Mouse (Mus musculus) midbrain, embryonic 14.5 days (tissue): Measurements from ENCODE around the gene Mpped2. TPM values are rescaled to one million over a fixed set of nuclear protein-coding genes. Genes with fewer than 3 reads are reported as not detected.

Experiments used
- ATAC-seq: fragments of 200-750 bp; cut with Nextera tagmentation; 2 replicates; pipeline ENCODE4 v1.8.0; 2017; ENCODE audit warnings: moderate number of reproducible peaks, moderate library complexity; ENCODE audit not compliant: low FRiP score, low TSS enrichment
- DNase-seq: peaks from one replicate; pipeline ENCODE4 v3.0.0-alpha.2; 2015
- H3K27ac ChIP-seq: fragments of 300-500 bp; sonication (generic); replicated peaks from 2 replicates; pipeline ENCODE4 v1.5.1; 2014; ENCODE audit warnings: mild to moderate bottlenecking, low read depth, low read length, moderate library complexity
- H3K27me3 ChIP-seq: fragments of 300-500 bp; sonication (generic); 2 replicates; pipeline ENCODE4 v1.6.1; 2014; ENCODE audit warnings: low read length, control low read depth, mixed read lengths; ENCODE audit not compliant: control insufficient read depth, insufficient read depth
- H3K36me3 ChIP-seq: fragments of 300-500 bp; sonication (generic); 2 replicates; pipeline ENCODE4 v1.6.1; 2014; ENCODE audit warnings: low read length, control low read depth; ENCODE audit not compliant: control insufficient read depth, insufficient read depth
- H3K4me1 ChIP-seq: fragments of 300-500 bp; sonication (generic); 2 replicates; pipeline ENCODE4 v1.6.1; 2014; ENCODE audit warnings: mild to moderate bottlenecking, antibody characterized with exemption, low read length, control low read depth; ENCODE audit not compliant: control insufficient read depth, insufficient read depth
- H3K4me2 ChIP-seq: fragments of 300-500 bp; sonication (generic); 2 replicates; pipeline ENCODE4 v1.6.1; 2014; ENCODE audit warnings: mild to moderate bottlenecking, low read length, moderate library complexity
- H3K4me3 ChIP-seq: fragments of 300-500 bp; sonication (generic); replicated peaks from 2 replicates; pipeline ENCODE4 v1.5.1; 2014; ENCODE audit warnings: low read depth, low read length
- H3K9ac ChIP-seq: fragments of 300-500 bp; sonication (generic); replicated peaks from 2 replicates; pipeline ENCODE4 v1.6.1; 2014; ENCODE audit warnings: mild to moderate bottlenecking, low read length, moderate library complexity
- H3K9me3 ChIP-seq: fragments of 300-500 bp; sonication (generic); 2 replicates; pipeline ENCODE4 v1.6.1; 2016; ENCODE audit warnings: low read length, control low read depth, mixed read lengths; ENCODE audit not compliant: control insufficient read depth
- WGBS: fragments of 180-500 bp; shearing (Covaris S2); extraction: QIAGEN DNeasy Blood & Tissue Kit; methylation state at CpG from one replicate; pipeline ENCODE4 v1.1.7; 2014; 5-methylcytosine and 5-hydroxymethylcytosine counted together
- polyA plus RNA-seq: library from polyadenylated mRNA; unstranded; fragments of >200 nt; fragmentation: Nextera tagmentation; extraction: Ambion mirVana; gene quantifications from 2 replicates; pipeline ENCODE4 v1.2.1, GENCODE M21; 2014

The Mpped2 gene
- polyA plus RNA-seq, 1 experiment from 2014 or later, result 163 TPM

GRCm38 (mm10) chr2:106731478-106731877 is 38.4 kb downstream of the Mpped2 start:
- 89% methylated on average over 4 of the region's 4 CpGs for WGBS

GRCm38 (mm10) chr2:106732171-106732570 is 39.1 kb downstream of the Mpped2 start:
- WGBS, result 72% methylated on average over 3 of the region's 3 CpGs
- ATAC-seq, result no peak

More at GRCm38 (mm10) chr2:106731478-106731877, 38.4 kb downstream of the Mpped2 start:
- DNase-seq (no peak), ATAC-seq (no peak)
- Histone ChIP-seq H3K27ac (no peak overlapping the region), H3K4me3 (no peak overlapping the region), H3K9ac (no peak overlapping the region), H3K4me1 (peaks cover 40% of the 10 kb centered on the region), H3K9me3 (no peaks in the 10 kb centered on the region), H3K4me2 (no peak overlapping the region), H3K36me3 (no peaks in the 10 kb centered on the region), H3K27me3 (no peaks in the 10 kb centered on the region)

GRCm38 (mm10) chr2:106733396-106733795 is 40.3 kb downstream of the Mpped2 start:
- no peaks in the 10 kb centered on the region for H3K9me3 ChIP-seq
- no peaks in the 10 kb centered on the region for H3K27me3 ChIP-seq
- DNase-seq, result no peak
- H3K36me3 ChIP-seq, result no peaks in the 10 kb centered on the region
- no peak overlapping the region for H3K9ac ChIP-seq
- WGBS, result 65% methylated on average over 5 of the region's 5 CpGs
- ATAC-seq, result no peak
- H3K4me1 ChIP-seq, result peaks cover 42% of the 10 kb centered on the region
- H3K4me3 ChIP-seq, result no peak overlapping the region
- no peak overlapping the region for H3K4me2 ChIP-seq
- no peak overlapping the region for H3K27ac ChIP-seq

More at GRCm38 (mm10) chr2:106732171-106732570, 39.1 kb downstream of the Mpped2 start:
- H3K9me3 ChIP-seq, result no peaks in the 10 kb centered on the region
- DNase-seq, result no peak
- H3K27me3 ChIP-seq, result no peaks in the 10 kb centered on the region
- no peak overlapping the region for H3K4me2 ChIP-seq
- H3K27ac ChIP-seq, result no peak overlapping the region
- no peak overlapping the region for H3K9ac ChIP-seq
- peaks cover 42% of the 10 kb centered on the region for H3K4me1 ChIP-seq
- H3K4me3 ChIP-seq, result no peak overlapping the region
- no peaks in the 10 kb centered on the region for H3K36me3 ChIP-seq

- Histone ChIP-seq H3K4me1 (peaks cover 42% of the 10 kb centered on the region), H3K9ac (no peak overlapping the region), H3K27me3 (no peaks in the 10 kb centered on the region), H3K27ac (no peak overlapping the region), H3K36me3 (no peaks in the 10 kb centered on the region), H3K4me3 (no peak overlapping the region), H3K4me2 (no peak overlapping the region), H3K9me3 (peaks cover 3% of the 10 kb centered on the region; the same call in 1 of the 2 replicates)
- WGBS, result 52% methylated on average over 4 of the region's 4 CpGs
- DNase-seq (peak; percentile 44), ATAC-seq (no peak)
Measured at GRCm38 (mm10) chr2:106734004-106734403, 40.9 kb downstream of the Mpped2 start.

- ATAC-seq, result no peak
- H3K27me3 ChIP-seq, result no peaks in the 10 kb centered on the region
Measured at GRCm38 (mm10) chr2:106735211-106735610, 42.1 kb downstream of the Mpped2 start.

GRCm38 (mm10) chr2:106735792-106736359 is 42.8 kb downstream of the Mpped2 start:
- Histone ChIP-seq H3K9ac (no peak overlapping the region), H3K4me3 (no peak overlapping the region), H3K4me2 (no peak overlapping the region), H3K9me3 (peaks cover 3% of the 10 kb centered on the region; the same call in 1 of the 2 replicates), H3K27ac (peak overlapping the region; percentile 72), H3K27me3 (no peaks in the 10 kb centered on the region), H3K4me1 (peaks cover 37% of the 10 kb centered on the region), H3K36me3 (no peaks in the 10 kb centered on the region)
- WGBS, result 42% methylated on average over 15 of the region's 15 CpGs
- ATAC-seq, result no peak
- peak; percentile 71 for DNase-seq

More at GRCm38 (mm10) chr2:106735211-106735610, 42.1 kb downstream of the Mpped2 start:
- DNase-seq, result no peak
- Histone ChIP-seq H3K36me3 (no peaks in the 10 kb centered on the region), H3K9ac (no peak overlapping the region), H3K9me3 (peaks cover 3% of the 10 kb centered on the region; the same call in 1 of the 2 replicates), H3K4me1 (peaks cover 40% of the 10 kb centered on the region), H3K27ac (no peak overlapping the region), H3K4me3 (no peak overlapping the region), H3K4me2 (no peak overlapping the region)
- 79% methylated on average over 5 of the region's 5 CpGs for WGBS

- H3K27me3 ChIP-seq, result no peaks in the 10 kb centered on the region
- 94% methylated on average over 5 of the region's 5 CpGs for WGBS
- H3K4me2 ChIP-seq, result no peak overlapping the region
- no peak overlapping the region for H3K9ac ChIP-seq
- H3K4me1 ChIP-seq, result peaks cover 19% of the 10 kb centered on the region
- no peaks in the 10 kb centered on the region for H3K36me3 ChIP-seq
- peaks cover 3% of the 10 kb centered on the region; the same call in 1 of the 2 replicates for H3K9me3 ChIP-seq
- H3K27ac ChIP-seq, result no peak overlapping the region
- no peak overlapping the region for H3K4me3 ChIP-seq
- DNase-seq, result no peak
- no peak for ATAC-seq
Measured at GRCm38 (mm10) chr2:106738951-106739350, 45.9 kb downstream of the Mpped2 start.

GRCm38 (mm10) chr2:106744086-106744485 is 51.0 kb downstream of the Mpped2 start:
- Histone ChIP-seq H3K27me3 (no peaks in the 10 kb centered on the region), H3K27ac (no peak overlapping the region)

GRCm38 (mm10) chr2:106744601-106745000 is 51.5 kb downstream of the Mpped2 start:
- Histone ChIP-seq H3K9ac (no peak overlapping the region), H3K4me1 (no peaks in the 10 kb centered on the region), H3K27me3 (no peaks in the 10 kb centered on the region), H3K27ac (no peak overlapping the region), H3K9me3 (no peaks in the 10 kb centered on the region), H3K4me2 (no peak overlapping the region), H3K36me3 (peaks cover 10% of the 10 kb centered on the region; the same call in 1 of the 2 replicates), H3K4me3 (no peak overlapping the region)
- ATAC-seq (no peak), DNase-seq (no peak)
- 71% methylated on average over 14 of the region's 14 CpGs for WGBS

More at GRCm38 (mm10) chr2:106744086-106744485, 51.0 kb downstream of the Mpped2 start:
- 78% methylated on average over 4 of the region's 4 CpGs for WGBS
- ATAC-seq (no peak), DNase-seq (no peak)
- Histone ChIP-seq H3K9me3 (no peaks in the 10 kb centered on the region; the same call in 1 of the 2 replicates), H3K4me3 (no peak overlapping the region), H3K36me3 (peaks cover 10% of the 10 kb centered on the region; the same call in 1 of the 2 replicates), H3K9ac (no peak overlapping the region), H3K4me1 (no peaks in the 10 kb centered on the region), H3K4me2 (no peak overlapping the region)
